Mouse (Mus musculus): ENCODE data around the gene Bfsp1.
A peak's percentile ranks its signal among the peaks of the same experiment; 100 is the strongest.

Gene Bfsp1

GRCm38 (mm10) chr2:143853447-143853846 is 9.5 kb downstream of the Bfsp1 start:
- DNase-seq (ENCODE audit: low read depth, low spot score): no peak

- DNase-seq (ENCODE audit: low read depth, low spot score): no peak
Observed at GRCm38 (mm10) chr2:143852295-143853275, 10.4 kb downstream of the Bfsp1 start.

GRCm38 (mm10) chr2:143851354-143852221 is 11.4 kb downstream of the Bfsp1 start:
- no peak for DNase-seq (ENCODE audit: low read depth, low spot score)

GRCm38 (mm10) chr2:143847291-143847690 is 15.7 kb downstream of the Bfsp1 start:
- DNase-seq (ENCODE audit: low read depth, low spot score): no peak

GRCm38 (mm10) chr2:143846799-143847198 is 16.2 kb downstream of the Bfsp1 start:
- no peak for DNase-seq (ENCODE audit: low read depth, low spot score)

- DNase-seq (ENCODE audit: low read depth, low spot score): no peak
Observed at GRCm38 (mm10) chr2:143844779-143845178, 18.2 kb downstream of the Bfsp1 start.

- DNase-seq (ENCODE audit: low read depth, low spot score): no peak
Observed at GRCm38 (mm10) chr2:143841536-143841935, 21.4 kb downstream of the Bfsp1 start.

- no peak for DNase-seq (ENCODE audit: low read depth, low spot score)
Observed at GRCm38 (mm10) chr2:143840895-143841294, 22.1 kb downstream of the Bfsp1 start.

- no peak for DNase-seq (ENCODE audit: low read depth, low spot score)
Observed at GRCm38 (mm10) chr2:143839458-143839857, 23.5 kb downstream of the Bfsp1 start.

- DNase-seq (ENCODE audit: low read depth, low spot score): no peak
Observed at GRCm38 (mm10) chr2:143838698-143839097, 24.3 kb downstream of the Bfsp1 start.

- peak; percentile 50 for DNase-seq (ENCODE audit: low read depth, low spot score)
Observed at GRCm38 (mm10) chr2:143837291-143837701, 25.7 kb downstream of the Bfsp1 start.

- no peak for DNase-seq (ENCODE audit: low read depth, low spot score)
Observed at GRCm38 (mm10) chr2:143835820-143836219, 27.2 kb downstream of the Bfsp1 start.

GRCm38 (mm10) chr2:143834082-143834481 is 28.9 kb downstream of the Bfsp1 start:
- no peak for DNase-seq (ENCODE audit: low read depth, low spot score)

GRCm38 (mm10) chr2:143832721-143833120 is 30.3 kb downstream of the Bfsp1 start:
- DNase-seq (ENCODE audit: low read depth, low spot score): no peak

GRCm38 (mm10) chr2:143831645-143832044 is 31.3 kb downstream of the Bfsp1 start:
- no peak for DNase-seq (ENCODE audit: low read depth, low spot score)

- DNase-seq (ENCODE audit: low read depth, low spot score): no peak
Observed at GRCm38 (mm10) chr2:143813461-143813860, 49.5 kb downstream of the Bfsp1 start.

GRCm38 (mm10) chr2:143812262-143812661 is 50.7 kb downstream of the Bfsp1 start:
- no peak for DNase-seq (ENCODE audit: low read depth, low spot score)

GRCm38 (mm10) chr2:143808789-143809188 is 54.2 kb downstream of the Bfsp1 start:
- DNase-seq (ENCODE audit: low read depth, low spot score): no peak

- no peak for DNase-seq (ENCODE audit: low read depth, low spot score)
Observed at GRCm38 (mm10) chr2:143806924-143807664, 55.9 kb downstream of the Bfsp1 start.

GRCm38 (mm10) chr2:143806140-143806923 is 56.6 kb downstream of the Bfsp1 start:
- no peak for DNase-seq (ENCODE audit: low read depth, low spot score)

- DNase-seq (ENCODE audit: low read depth, low spot score): no peak
Observed at GRCm38 (mm10) chr2:143801097-143801496, 61.9 kb downstream of the Bfsp1 start.

Data from c-Kit-negative CD71-positive TER-119-positive erythroid progenitor cells, embryonic 14.5 days (primary cell).